Mouse (Mus musculus) cerebellum, adult 8-10 months (tissue): Measurements from ENCODE around the gene Klrb1.

Experiments used
- DNase-seq: peaks from one replicate; pipeline ENCODE4 v3.0.0; 2022

Gene Klrb1

DNA sequence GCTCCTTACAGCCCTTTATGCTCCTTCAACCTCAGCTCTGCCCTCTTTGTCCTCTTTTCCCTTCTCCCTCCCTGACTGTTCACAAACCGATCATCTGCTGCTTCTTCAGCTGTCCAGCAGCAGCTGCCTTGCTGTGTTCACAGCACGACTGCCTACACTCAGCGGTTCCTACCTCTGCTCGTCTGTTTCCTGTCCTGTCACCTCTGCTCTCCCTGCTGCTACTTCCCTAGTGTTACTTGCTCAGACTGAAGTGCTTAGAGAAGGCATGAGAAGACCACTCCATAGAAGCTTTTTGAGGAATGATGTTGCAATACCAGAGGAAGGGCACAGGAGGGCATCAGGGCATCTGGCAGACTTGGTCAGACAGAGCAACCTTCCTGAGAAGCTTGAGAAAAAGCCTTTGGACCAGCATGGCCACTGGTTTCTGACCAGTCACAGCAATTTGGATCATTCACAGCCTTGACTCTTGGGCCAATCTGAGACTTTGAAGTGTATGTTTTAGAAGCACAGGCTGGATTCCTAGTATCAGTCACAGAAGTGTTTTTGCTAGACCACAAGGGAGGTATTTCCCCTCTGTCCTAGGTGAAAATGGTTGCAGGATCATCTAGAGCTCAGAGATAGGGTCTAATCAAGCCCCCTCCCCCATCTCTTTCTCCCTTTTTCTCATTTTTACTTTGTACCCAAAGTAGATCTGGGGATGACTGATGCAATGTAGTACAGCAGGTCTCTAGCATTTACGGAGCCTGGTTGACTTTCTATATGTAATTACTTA is 11.2 kb upstream of the Klrb1 start:
- DNase-seq = no peak

DNA sequence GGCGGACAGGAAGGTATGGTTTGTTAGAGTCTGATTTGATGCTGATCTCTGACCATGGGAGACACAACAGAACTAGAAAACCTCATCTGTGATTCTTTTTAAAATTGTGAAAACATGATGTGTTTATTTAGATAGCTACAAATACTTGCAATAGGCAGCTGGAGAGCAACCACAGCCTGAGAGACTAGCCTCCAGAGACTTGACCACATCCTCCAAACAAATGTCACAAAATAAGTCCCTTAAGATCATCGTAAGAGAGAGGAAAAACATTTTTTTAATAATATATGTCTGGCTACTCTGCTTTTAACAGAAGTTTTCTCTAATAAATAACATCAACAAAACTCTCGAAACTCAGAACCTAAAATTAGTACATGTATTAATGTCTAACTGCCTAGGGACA is 9.2 kb upstream of the Klrb1 start:
- no peak for DNase-seq

DNA sequence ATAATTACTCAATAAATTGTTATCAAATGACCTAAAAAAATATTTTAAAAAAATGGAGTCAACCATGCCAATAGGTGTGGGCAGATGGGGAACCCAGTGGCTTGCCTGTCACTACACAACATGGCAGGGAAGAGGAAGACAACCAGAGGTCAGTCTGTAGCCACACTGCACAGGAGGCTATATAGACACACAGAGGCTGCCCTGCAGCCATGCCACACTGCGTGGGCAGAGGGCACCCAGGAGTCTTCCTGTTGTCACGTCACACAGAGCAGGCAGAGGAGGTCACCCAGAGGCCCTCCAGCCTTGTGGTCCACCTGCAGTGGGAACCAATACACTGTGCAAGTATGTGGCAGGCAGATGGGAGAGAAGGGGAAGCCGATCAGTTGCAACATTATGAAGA is 21.2 kb downstream of the Klrb1 start:
- no peak for DNase-seq

DNA sequence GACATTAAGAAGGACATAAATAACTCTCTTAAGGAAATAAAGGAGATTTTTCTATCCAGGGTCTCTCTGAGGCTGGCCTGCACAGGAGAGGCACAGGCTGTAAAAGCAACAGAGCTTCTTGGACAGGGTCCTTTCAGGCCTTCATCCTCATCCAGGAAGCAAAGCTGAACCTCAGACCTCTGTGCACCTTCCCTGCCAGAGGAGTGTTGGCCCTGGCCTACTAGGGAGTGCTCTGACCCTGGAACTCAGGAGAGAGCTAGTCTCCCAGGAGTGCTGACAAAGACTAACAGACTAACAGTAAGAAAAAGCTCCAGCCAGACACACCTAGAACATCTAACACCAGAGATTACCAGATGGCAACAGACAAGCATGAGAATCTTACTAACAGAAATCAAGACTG is 43.3 kb downstream of the Klrb1 start:
- no peak for DNase-seq

DNA sequence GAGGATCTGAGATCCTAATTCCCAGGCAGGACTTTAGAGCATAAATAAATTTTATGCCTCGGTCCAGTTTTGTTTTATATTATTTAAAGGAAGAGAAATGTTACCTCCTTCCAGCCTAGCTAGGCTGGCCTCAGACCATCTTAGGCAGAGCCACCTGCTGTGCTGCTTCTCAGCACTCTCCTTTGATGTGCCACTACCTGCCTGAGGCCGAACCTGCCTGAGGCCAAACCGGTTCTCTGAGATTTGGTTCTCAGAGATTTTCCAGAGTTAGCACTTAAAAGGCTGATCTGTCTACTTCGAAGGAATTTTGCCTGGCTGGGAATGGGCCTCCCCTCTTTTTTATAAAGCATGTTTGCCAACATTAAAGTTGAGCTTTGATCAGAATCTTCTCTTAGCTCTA is 52.9 kb downstream of the Klrb1 start:
- no peak for DNase-seq

DNA sequence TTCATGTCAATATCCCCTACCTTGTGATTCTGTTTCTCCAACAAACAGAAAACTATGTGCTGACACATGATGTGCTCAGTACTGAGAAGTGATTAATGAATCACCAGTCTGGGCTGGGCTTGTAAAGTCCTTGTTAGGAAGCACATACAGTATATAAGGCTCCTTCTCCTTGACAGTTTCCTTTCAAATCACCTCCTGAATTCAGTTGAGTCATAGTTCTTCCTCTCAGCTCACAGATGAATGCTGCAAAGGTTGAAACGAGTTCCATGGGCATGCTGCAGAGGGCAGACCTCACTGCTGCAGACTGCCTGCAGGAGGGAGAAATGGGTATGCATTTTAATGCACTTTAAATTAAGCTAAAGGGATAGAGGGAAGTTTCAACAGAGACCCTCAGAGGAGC is 60.7 kb downstream of the Klrb1 start, which contains the start of gene Clec2h:
TSS of gene Clec2h (plus strand) at position 180 of the 400 bp plus-strand sequence.
- no peak for DNase-seq

DNA sequence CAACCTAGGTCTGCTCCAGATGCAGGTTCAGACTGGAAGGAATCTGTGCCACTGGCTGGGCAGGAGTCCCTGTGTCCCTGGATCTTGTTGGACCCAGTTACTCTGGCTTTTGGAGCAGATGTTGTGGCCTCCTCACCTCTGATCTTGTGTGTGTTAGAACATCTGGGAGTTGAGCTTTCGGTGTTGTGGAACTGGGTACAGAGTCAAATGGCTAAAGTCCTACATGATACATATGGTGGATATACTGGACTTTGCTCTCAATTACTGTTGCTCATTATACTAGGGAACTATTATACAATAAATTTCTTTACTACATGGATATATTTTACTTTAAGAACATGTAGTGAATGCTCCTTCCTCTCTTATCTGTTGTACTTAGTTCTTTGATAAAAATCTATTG is 61.6 kb downstream of the Klrb1 start:
- DNase-seq = no peak
